Mouse (Mus musculus): ENCODE data around the gene Notch2. TPM values are rescaled to one million over a fixed set of nuclear protein-coding genes. Genes with fewer than 3 reads are reported as not detected.

The Notch2 gene
- polyA plus RNA-seq, 1 experiment from 2014 or later, result 9.0 TPM

DNA sequence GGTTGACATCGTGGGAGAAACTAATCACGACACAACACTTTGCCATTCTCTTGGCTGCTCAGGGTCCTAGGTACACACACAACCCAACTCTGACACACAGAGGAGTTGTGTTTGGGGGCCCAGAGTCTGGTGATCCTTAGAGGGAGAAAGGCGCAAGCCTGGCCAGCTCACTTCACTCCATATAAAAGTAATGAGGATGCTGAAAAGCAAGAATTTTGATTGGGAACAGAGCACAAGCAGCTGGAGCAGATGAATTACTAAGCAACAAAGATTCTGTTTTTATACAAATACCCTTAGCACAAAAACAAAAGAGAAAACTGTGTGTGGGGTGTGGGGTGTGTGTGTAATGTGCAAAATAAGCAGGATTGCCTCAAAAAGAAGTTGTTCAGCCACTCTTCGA, 60.2 kb downstream of the Notch2 start:
- Histone ChIP-seq H3K4me3 (no peak overlapping the region), H3K4me2 (no peak overlapping the region), H3K4me1 (peaks cover 6% of the 10 kb centered on the region; the same call in 1 of the 2 replicates), H3K9me3 (no peaks in the 10 kb centered on the region), H3K9ac (no peak overlapping the region), H3K27ac (no peak overlapping the region), H3K27me3 (replicated peaks) (no peaks in the 10 kb centered on the region), H3K36me3 (replicated peaks) (no peaks in the 10 kb centered on the region)
- 90% methylated on average over 4 of the region's 4 CpGs for WGBS
- no peak for ATAC-seq (replicated peaks)

DNA sequence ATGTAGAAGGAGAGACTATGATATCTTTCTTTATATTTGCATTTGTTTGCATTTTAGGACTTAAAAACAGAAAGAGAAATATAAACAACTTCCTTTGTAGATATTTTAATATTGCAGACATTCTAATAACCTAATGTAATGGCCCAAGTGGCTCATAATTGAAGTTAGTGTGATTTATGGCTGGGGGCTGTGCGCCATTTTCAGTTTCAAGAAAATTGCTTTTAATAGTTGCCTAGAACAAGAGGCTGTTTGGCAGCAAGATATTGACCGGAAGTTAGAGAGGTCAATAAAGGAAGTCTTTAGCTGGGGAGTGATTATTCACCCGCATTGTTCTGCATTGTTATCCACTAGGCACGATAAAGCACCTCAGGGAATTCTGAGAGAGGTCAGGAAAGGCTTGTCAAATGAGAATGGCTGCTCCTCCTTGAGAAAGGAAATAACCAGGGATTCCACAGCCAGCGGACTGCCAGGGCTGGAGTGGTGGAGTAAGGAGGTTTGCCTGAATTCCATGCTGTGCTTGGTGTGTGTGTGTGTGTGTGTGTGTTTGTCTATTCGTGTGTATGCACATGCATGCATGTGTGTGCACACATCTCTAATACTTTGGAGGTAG, 61.4 kb downstream of the Notch2 start:
- H3K4me3 ChIP-seq, result no peak overlapping the region
- H3K9ac ChIP-seq, result no peak overlapping the region
- no peaks in the 10 kb centered on the region for H3K36me3 ChIP-seq (replicated peaks)
- no peak for ATAC-seq (replicated peaks)
- H3K4me2 ChIP-seq, result no peak overlapping the region
- WGBS, result 54% methylated on average over 6 of the region's 6 CpGs
- no peaks in the 10 kb centered on the region for H3K27me3 ChIP-seq (replicated peaks)
- H3K4me1 ChIP-seq, result peaks cover 6% of the 10 kb centered on the region; the same call in 1 of the 2 replicates
- no peak overlapping the region for H3K27ac ChIP-seq
- no peaks in the 10 kb centered on the region for H3K9me3 ChIP-seq

DNA sequence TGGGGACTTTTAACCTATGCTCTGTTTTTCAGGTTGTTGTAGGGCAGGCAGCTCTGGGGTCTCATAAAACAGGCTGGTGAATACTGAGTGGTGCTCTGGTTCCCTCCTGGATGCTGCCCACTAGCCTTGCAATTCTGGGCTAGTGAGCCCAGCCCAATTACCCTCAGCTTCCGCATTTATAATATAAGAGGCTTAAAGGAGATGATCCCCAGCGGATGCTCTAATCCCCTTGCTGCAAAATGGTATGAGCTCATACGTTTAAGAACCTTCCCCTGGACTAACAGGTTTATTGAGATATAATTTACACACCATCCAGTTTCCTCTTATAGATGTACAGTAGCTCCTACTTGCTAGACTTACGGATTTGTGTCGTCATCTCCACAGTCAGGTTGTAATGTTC, 64.5 kb downstream of the Notch2 start:
- H3K36me3 ChIP-seq (replicated peaks), result no peaks in the 10 kb centered on the region
- H3K27ac ChIP-seq, result no peak overlapping the region
- no peak overlapping the region for H3K9ac ChIP-seq
- peaks cover 6% of the 10 kb centered on the region; the same call in 1 of the 2 replicates for H3K4me1 ChIP-seq
- H3K4me2 ChIP-seq, result no peak overlapping the region
- WGBS, result 66% methylated on average over 5 of the region's 5 CpGs
- no peak for ATAC-seq (replicated peaks)
- no peaks in the 10 kb centered on the region for H3K27me3 ChIP-seq (replicated peaks)
- H3K4me3 ChIP-seq, result no peak overlapping the region
- H3K9me3 ChIP-seq, result no peaks in the 10 kb centered on the region

DNA sequence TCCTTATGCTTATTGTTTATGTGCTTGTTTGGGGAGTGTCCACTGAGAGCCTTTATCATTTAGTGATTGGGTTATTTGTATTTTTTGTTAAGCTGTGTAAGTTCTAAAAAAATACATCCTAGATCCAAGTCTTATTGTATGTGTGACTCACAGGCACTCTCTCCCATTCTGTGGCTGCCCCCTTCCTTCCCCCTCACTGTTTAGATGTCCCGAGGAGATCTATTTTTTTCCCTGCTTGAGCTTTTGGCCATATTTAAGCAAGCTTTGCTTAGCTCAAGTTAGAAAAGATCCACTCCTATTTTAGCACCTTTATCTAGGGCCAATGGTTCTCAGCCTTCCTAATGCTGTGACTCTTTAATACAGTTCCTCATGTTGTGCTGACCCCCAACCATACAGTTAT, 65.5 kb downstream of the Notch2 start:
- no peaks in the 10 kb centered on the region for H3K27me3 ChIP-seq (replicated peaks)
- H3K9ac ChIP-seq, result no peak overlapping the region
- no peak overlapping the region for H3K4me2 ChIP-seq
- H3K36me3 ChIP-seq (replicated peaks), result no peaks in the 10 kb centered on the region
- WGBS, result 73% methylated on average over 1 of the region's 1 CpGs
- H3K9me3 ChIP-seq, result no peaks in the 10 kb centered on the region
- ATAC-seq (replicated peaks), result no peak
- H3K4me1 ChIP-seq, result peaks cover 6% of the 10 kb centered on the region; the same call in 1 of the 2 replicates
- no peak overlapping the region for H3K27ac ChIP-seq
- no peak overlapping the region for H3K4me3 ChIP-seq

DNA sequence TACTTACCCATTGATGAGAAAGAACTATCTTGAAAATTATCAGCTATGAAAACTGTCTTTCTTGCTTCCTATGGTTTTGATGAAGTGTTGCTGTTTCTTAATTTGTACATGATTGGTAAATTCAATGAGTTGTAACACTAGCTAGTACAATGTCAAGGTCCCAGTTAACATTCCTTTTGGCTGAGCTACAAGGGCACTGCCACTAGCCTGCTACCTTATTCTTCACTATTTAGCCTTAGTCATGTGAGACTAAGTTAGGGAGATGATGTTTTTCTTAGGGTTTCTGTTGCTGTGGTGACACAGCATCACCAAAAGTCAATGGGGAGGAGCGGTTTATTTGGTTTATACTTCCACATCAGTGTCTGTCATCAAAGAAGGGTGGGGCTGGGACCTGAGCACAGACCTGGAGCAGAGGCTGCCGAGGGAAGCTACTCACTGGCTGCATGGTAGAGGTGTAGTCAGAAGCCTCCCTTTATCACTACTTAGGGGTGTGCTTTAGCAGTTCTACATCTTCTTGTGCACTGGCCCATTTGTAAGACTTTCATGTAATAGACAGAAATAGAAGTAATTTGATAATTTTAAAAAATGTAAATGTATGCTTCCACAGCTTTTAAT, 66.4 kb downstream of the Notch2 start:
- H3K36me3 ChIP-seq (replicated peaks), result no peaks in the 10 kb centered on the region
- H3K4me1 ChIP-seq, result peaks cover 6% of the 10 kb centered on the region
- no peak overlapping the region for H3K4me3 ChIP-seq
- ATAC-seq (replicated peaks), result no peak
- H3K9ac ChIP-seq, result no peak overlapping the region
- WGBS, result 93% methylated on average over 2 of the region's 2 CpGs
- H3K4me2 ChIP-seq, result no peak overlapping the region
- no peaks in the 10 kb centered on the region for H3K27me3 ChIP-seq (replicated peaks)
- H3K9me3 ChIP-seq, result no peaks in the 10 kb centered on the region
- no peak overlapping the region for H3K27ac ChIP-seq

DNA sequence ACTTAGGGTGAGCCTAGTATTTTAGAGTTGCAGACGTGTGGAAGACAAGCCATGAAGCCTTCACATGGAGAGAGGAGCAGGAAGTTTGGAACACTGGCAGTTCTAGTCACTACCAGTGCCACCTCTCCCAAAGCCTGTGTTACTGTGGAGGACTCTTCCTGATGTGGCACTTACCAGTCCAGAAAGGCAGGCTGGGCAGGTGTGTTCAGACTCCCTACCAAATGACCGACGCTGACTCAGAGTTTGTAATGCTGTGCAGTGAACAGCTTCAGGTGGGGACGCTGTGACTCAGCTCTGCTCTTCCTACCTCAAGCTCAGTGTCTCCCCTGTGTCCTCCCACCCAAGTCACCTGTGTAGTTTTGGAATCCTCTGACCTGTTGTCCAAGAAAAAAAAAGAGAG, 67.3 kb downstream of the Notch2 start:
- 93% methylated on average over 4 of the region's 4 CpGs for WGBS
- no peak overlapping the region for H3K4me2 ChIP-seq
- H3K9ac ChIP-seq, result no peak overlapping the region
- H3K27me3 ChIP-seq (replicated peaks), result no peaks in the 10 kb centered on the region
- ATAC-seq (replicated peaks), result no peak
- no peak overlapping the region for H3K4me3 ChIP-seq
- H3K9me3 ChIP-seq, result no peaks in the 10 kb centered on the region
- H3K36me3 ChIP-seq (replicated peaks), result no peaks in the 10 kb centered on the region
- no peaks in the 10 kb centered on the region; the same call in 1 of the 2 replicates for H3K4me1 ChIP-seq
- no peak overlapping the region for H3K27ac ChIP-seq

DNA sequence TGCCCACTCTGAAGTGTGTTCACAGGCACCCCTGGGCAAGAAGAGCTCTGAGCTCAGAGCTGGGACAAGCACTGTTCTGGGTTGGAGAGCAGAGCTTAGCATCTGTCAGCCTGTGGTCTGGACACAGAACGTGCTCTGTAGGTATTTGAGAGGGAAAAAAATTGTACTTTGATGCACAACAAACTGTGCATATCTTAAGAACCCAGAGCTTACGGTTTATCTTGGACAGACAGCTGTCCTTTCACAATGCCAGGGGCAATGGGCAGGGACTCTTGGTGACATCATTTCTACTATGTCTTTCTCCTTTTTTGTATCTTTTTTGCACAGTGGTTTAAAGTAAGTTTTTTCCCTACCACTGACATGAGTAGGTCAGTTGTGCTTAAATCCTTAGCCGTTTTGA, 68.9 kb downstream of the Notch2 start:
- Histone ChIP-seq H3K4me2 (no peak overlapping the region), H3K27me3 (replicated peaks) (no peaks in the 10 kb centered on the region), H3K9ac (no peak overlapping the region), H3K9me3 (no peaks in the 10 kb centered on the region), H3K4me1 (no peaks in the 10 kb centered on the region; the same call in 1 of the 2 replicates), H3K36me3 (replicated peaks) (no peaks in the 10 kb centered on the region), H3K4me3 (no peak overlapping the region), H3K27ac (no peak overlapping the region)
- WGBS, result 88% methylated on average over 3 of the region's 3 CpGs
- no peak for ATAC-seq (replicated peaks)

DNA sequence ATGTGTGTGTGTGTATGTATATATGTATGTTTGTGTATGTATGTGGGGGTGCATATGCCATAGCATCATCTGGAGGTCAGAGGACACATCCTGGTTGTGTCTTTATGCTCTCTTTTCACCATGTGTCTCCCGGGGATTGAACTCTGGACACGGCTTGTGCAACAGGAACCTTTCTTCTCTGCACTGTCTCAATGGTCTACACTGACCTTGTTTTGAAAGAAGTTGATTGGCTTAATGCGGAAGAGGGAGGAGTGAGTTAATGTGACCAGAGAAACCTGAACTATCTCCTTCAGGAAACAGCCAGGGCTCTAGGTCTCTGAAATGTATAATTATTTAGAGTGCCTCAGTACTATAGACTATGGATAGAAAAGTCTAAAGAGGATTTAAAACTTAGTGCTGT, 69.6 kb downstream of the Notch2 start:
- H3K27me3 ChIP-seq (replicated peaks), result no peaks in the 10 kb centered on the region
- no peaks in the 10 kb centered on the region for H3K9me3 ChIP-seq
- WGBS, result 90% methylated on average over 3 of the region's 3 CpGs
- no peaks in the 10 kb centered on the region for H3K36me3 ChIP-seq (replicated peaks)
- no peak overlapping the region for H3K4me3 ChIP-seq
- no peaks in the 10 kb centered on the region; the same call in 1 of the 2 replicates for H3K4me1 ChIP-seq
- ATAC-seq (replicated peaks), result no peak
- H3K9ac ChIP-seq, result no peak overlapping the region
- no peak overlapping the region for H3K27ac ChIP-seq
- H3K4me2 ChIP-seq, result no peak overlapping the region

DNA sequence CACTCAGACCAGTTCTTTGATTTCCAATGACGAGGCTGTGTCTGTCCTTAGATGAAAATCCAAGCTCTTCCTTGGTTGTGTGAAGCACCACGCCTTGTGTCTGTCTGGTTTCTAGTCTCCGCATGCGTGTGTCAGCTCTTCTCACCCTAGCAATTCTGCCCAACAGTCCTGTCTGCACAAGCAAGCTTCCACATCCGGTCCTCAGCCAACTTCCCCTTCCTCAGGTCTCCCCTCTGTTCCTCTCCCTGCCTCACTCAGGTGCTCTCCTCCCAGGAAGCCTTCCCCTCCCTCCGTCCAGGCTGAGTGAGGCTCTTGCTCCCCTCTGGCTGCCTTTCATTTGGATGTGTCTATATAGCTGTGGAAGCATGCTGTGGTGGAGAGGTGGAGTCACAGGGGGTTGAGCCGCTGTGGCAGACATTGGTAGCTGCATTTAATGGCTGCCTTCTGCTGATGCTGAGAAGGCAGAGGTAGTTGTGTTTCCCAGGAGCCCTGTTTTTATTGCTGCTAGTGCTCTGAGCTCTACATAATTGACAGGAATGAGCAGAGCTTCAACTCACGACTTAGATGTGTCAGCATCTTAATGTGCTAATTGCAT, 70.8 kb downstream of the Notch2 start:
- H3K9me3 ChIP-seq, result no peaks in the 10 kb centered on the region
- H3K27me3 ChIP-seq (replicated peaks), result no peaks in the 10 kb centered on the region
- H3K4me3 ChIP-seq, result no peak overlapping the region
- ATAC-seq (replicated peaks), result no peak
- H3K36me3 ChIP-seq (replicated peaks), result no peaks in the 10 kb centered on the region
- 0 out of 2 replicates have a peak overlapping the region, but pooled peaks have one; percentile 31 for H3K27ac ChIP-seq
- H3K4me1 ChIP-seq, result no peaks in the 10 kb centered on the region; the same call in 1 of the 2 replicates
- H3K4me2 ChIP-seq, result no peak overlapping the region
- no peak overlapping the region for H3K9ac ChIP-seq
- WGBS, result 70% methylated on average over 8 of the region's 8 CpGs

DNA sequence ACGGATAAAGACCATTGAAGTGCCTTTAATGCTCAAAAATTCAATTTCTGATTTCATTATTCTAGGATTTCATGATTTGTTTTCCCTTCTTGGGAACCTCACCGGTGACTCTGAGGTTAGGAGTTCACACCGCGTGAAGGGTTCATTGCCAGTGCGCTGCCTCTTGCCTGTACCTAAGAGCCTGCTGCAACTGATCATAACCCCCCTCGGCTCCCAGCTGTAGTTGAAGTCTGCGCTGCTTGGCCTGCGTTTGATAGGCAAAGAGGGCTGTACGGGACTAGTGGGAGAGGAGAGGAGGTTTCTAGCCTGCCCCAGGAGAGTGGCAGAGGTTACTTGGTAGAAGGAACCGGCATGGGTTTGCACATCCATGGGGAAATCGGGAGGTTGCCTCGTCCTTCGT, 71.5 kb downstream of the Notch2 start:
- Histone ChIP-seq H3K4me1 (no peaks in the 10 kb centered on the region; the same call in 1 of the 2 replicates), H3K36me3 (replicated peaks) (no peaks in the 10 kb centered on the region), H3K27me3 (replicated peaks) (no peaks in the 10 kb centered on the region), H3K4me2 (no peak overlapping the region), H3K9me3 (no peaks in the 10 kb centered on the region), H3K4me3 (no peak overlapping the region), H3K9ac (no peak overlapping the region), H3K27ac (no peak overlapping the region)
- WGBS, result 77% methylated on average over 13 of the region's 13 CpGs
- no peak for ATAC-seq (replicated peaks)

DNA sequence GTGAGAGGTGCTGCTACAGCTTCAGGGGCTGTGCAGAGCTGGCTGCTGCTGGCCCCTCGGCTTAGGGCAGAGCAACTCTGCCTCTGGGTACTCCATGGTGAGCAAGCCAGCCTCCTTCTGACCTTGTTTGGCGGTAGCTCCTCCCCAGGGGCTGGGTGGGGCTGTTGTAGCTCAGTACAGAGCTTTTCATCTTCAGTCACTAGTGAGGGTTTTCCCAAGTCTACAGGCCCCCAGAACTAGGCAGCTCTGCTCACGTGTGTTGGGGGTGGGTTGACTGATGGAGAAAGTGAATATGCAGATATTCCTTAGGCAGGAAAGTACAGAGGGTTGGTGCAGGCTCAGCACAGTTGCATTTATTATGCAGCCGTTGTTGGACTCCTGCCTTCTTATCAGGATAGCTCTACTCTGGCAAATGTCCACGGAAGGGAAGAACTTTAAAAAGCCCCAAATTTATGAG, 72.5 kb downstream of the Notch2 start:
- Histone ChIP-seq H3K27ac (no peak overlapping the region), H3K4me2 (no peak overlapping the region), H3K4me3 (no peak overlapping the region), H3K9me3 (no peaks in the 10 kb centered on the region), H3K9ac (no peak overlapping the region), H3K36me3 (replicated peaks) (no peaks in the 10 kb centered on the region), H3K27me3 (replicated peaks) (no peaks in the 10 kb centered on the region), H3K4me1 (no peaks in the 10 kb centered on the region; the same call in 1 of the 2 replicates)
- WGBS, result 40% methylated on average over 5 of the region's 5 CpGs
- ATAC-seq (replicated peaks), result no peak

DNA sequence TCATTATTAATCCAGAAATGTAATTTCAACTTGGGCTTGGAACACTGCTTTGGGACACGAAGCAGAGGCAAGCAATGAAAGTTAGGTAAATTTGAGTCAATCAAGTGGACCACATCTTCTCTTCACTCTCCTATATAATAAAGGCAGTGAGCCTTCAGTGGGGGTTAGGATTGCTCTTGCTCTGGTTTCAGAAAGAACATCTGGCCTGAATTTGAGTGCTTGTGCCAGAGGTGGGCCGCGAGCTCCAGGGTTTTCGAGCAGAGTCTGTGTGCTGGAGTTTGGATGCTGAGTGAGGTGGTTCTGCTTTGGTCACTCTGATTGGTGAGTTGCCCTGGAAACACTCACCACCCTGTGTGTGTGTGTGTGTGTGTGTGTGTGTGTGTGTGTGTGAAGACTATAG, 73.1 kb downstream of the Notch2 start:
- H3K4me3 ChIP-seq, result no peak overlapping the region
- H3K9ac ChIP-seq, result no peak overlapping the region
- H3K36me3 ChIP-seq (replicated peaks), result no peaks in the 10 kb centered on the region
- no peaks in the 10 kb centered on the region for H3K27me3 ChIP-seq (replicated peaks)
- no peak for ATAC-seq (replicated peaks)
- H3K27ac ChIP-seq, result no peak overlapping the region
- H3K4me2 ChIP-seq, result no peak overlapping the region
- no peaks in the 10 kb centered on the region for H3K9me3 ChIP-seq
- H3K4me1 ChIP-seq, result no peaks in the 10 kb centered on the region; the same call in 1 of the 2 replicates
- WGBS, result 90% methylated on average over 4 of the region's 4 CpGs
